21 mouse cellular contexts compared by ENCODE assay signal in genomic region chr19:43600545-43601331, GRCm38 (mm10). TPM values are rescaled to one million over a fixed set of nuclear protein-coding genes. Genes with fewer than 3 reads are reported as not detected.
DNase-seq lines count a peak whose midpoint lies in the region; ATAC-seq and TF ChIP-seq lines count a peak whose summit lies in the region.
"Had no signal": no experiment of that assay in that cellular context is flagged by ENCODE, and none has a peak within 500 bp of the region (broad histone marks: within the 10 kb centered on the region; RNA-seq: fewer than 3 reads in every experiment).

No protein-coding gene starts in this region.

- TF ChIP-seq CTCF in liver, postnatal 0 days (IDR thresholded peaks at IDR 0.05; ENCODE audit: low read depth): no peak

- ATAC-seq in forebrain, embryonic 11.5 days (replicated peaks; ENCODE audit: low FRiP score): no peak
- no peak for ATAC-seq in forebrain, embryonic 13.5 days
- ATAC-seq in liver, embryonic 11.5 days (replicated peaks; ENCODE audit: low FRiP score): no peak
- no peak for ATAC-seq in liver, postnatal 0 days
- no peak for ATAC-seq in megakaryocyte, adult 5-6 weeks (ENCODE audit: poor library complexity, severe bottlenecking)
- no peak for ATAC-seq in cerebellum, adult (ENCODE audit: insufficient number of reproducible peaks, low FRiP score, low TSS enrichment)
- ATAC-seq: forebrain, postnatal 0 days; Patski had no signal

- TF ChIP-seq EP300 in liver, postnatal 0 days (IDR thresholded peaks at IDR 0.05; ENCODE audit: low read depth): no peak

- peaks cover 99% of the 10 kb centered on the region for H3K27me3 ChIP-seq in forebrain, embryonic 11.5 days (ENCODE audit: control insufficient read depth, insufficient read depth, low read length)
- H3K27me3 ChIP-seq in forebrain, embryonic 13.5 days: peaks cover 100% of the 10 kb centered on the region
- H3K27me3 ChIP-seq in liver, embryonic 11.5 days (replicated peaks; ENCODE audit: control insufficient read depth, insufficient read depth, low read length): peaks cover 99% of the 10 kb centered on the region
- peaks cover 98% of the 10 kb centered on the region for H3K27me3 ChIP-seq in liver, postnatal 0 days (ENCODE audit: insufficient read depth, low read length)
- H3K27me3 ChIP-seq: Patski had no signal

- H3K4me1 ChIP-seq in forebrain, embryonic 11.5 days (replicated peaks; ENCODE audit: control insufficient read depth, insufficient read depth, low read length): 0 out of 2 replicates have a peak, but pooled peaks cover 5% of the 10 kb centered on the region
- H3K4me1 ChIP-seq in forebrain, embryonic 13.5 days: 0 out of 2 replicates have a peak, but pooled peaks cover 4% of the 10 kb centered on the region
- H3K4me1 ChIP-seq in liver, embryonic 11.5 days (replicated peaks; ENCODE audit: control insufficient read depth, insufficient read depth, low read length): no peaks in the 10 kb centered on the region; the same call in 1 of the 2 replicates
- no peaks in the 10 kb centered on the region for H3K4me1 ChIP-seq in liver, postnatal 0 days (ENCODE audit: insufficient read depth)

- no peak overlapping the region for H3K9ac ChIP-seq in forebrain, embryonic 11.5 days (ENCODE audit: low read length)
- H3K9ac ChIP-seq in forebrain, embryonic 13.5 days: no peak overlapping the region
- H3K9ac ChIP-seq in liver, embryonic 11.5 days (ENCODE audit: low read depth, low read length): no peak overlapping the region
- H3K9ac ChIP-seq in liver, postnatal 0 days (replicated peaks): no peak overlapping the region
- H3K9ac ChIP-seq: forebrain, postnatal 0 days; liver, embryonic 14.5 days had no signal

- no peaks in the 10 kb centered on the region for H3K9me3 ChIP-seq in forebrain, embryonic 11.5 days (ENCODE audit: control insufficient read depth, low read length)
- no peaks in the 10 kb centered on the region for H3K9me3 ChIP-seq in forebrain, embryonic 13.5 days (replicated peaks)
- H3K9me3 ChIP-seq in liver, embryonic 11.5 days (ENCODE audit: control insufficient read depth, low read length): no peaks in the 10 kb centered on the region
- H3K9me3 ChIP-seq in liver, postnatal 0 days (ENCODE audit: low read length): no peaks in the 10 kb centered on the region

- H3K4me3 ChIP-seq in forebrain, embryonic 11.5 days (ENCODE audit: low read depth, low read length): no peak overlapping the region
- no peak overlapping the region for H3K4me3 ChIP-seq in forebrain, embryonic 13.5 days
- H3K4me3 ChIP-seq in liver, embryonic 11.5 days (ENCODE audit: low read depth, low read length): no peak overlapping the region
- no peak overlapping the region for H3K4me3 ChIP-seq in liver, postnatal 0 days (ENCODE audit: low read depth, low read length)
- H3K4me3 ChIP-seq: gastrocnemius, adult 2 months; myocyte had no signal

- H3K36me3 ChIP-seq in forebrain, embryonic 11.5 days (ENCODE audit: control insufficient read depth, insufficient read depth, low read length): no peaks in the 10 kb centered on the region
- H3K36me3 ChIP-seq in forebrain, embryonic 13.5 days (ENCODE audit: poor library complexity, severe bottlenecking): no peaks in the 10 kb centered on the region
- no peaks in the 10 kb centered on the region for H3K36me3 ChIP-seq in liver, embryonic 11.5 days (ENCODE audit: control insufficient read depth, insufficient read depth, low read length)
- H3K36me3 ChIP-seq in liver, postnatal 0 days (replicated peaks; ENCODE audit: insufficient read depth, low read length): no peaks in the 10 kb centered on the region

- no peak overlapping the region for H3K4me2 ChIP-seq in forebrain, embryonic 11.5 days (ENCODE audit: low read depth, low read length, severe bottlenecking)
- no peak overlapping the region for H3K4me2 ChIP-seq in forebrain, embryonic 13.5 days
- no peak overlapping the region for H3K4me2 ChIP-seq in liver, embryonic 11.5 days
- H3K4me2 ChIP-seq in liver, postnatal 0 days (ENCODE audit: low read depth, low read length): no peak overlapping the region

- WGBS in forebrain, embryonic 11.5 days: under 1% methylated on average over 33 of the region's 33 CpGs
- WGBS in forebrain, embryonic 13.5 days: under 1% methylated on average over 33 of the region's 33 CpGs
- 4% methylated on average over 33 of the region's 33 CpGs for WGBS in liver, embryonic 11.5 days
- WGBS in liver, postnatal 0 days (ENCODE audit: insufficient replicate concordance): 9% methylated on average over 33 of the region's 33 CpGs

- H3K27ac ChIP-seq in forebrain, embryonic 11.5 days (ENCODE audit: low read depth, low read length): no peak overlapping the region
- no peak overlapping the region for H3K27ac ChIP-seq in forebrain, embryonic 13.5 days
- H3K27ac ChIP-seq in liver, embryonic 11.5 days (ENCODE audit: low read depth, low read length): no peak overlapping the region
- H3K27ac ChIP-seq in liver, postnatal 0 days (ENCODE audit: low read depth): no peak overlapping the region
- H3K27ac ChIP-seq: gastrocnemius, adult 2 months; liver, embryonic 14.5 days had no signal

- DNase-seq in forebrain, embryonic 11.5 days (ENCODE audit: low spot score): peak; percentile 62
- peak; percentile 45 for DNase-seq in liver, embryonic 11.5 days (ENCODE audit: low spot score)
- no peak for DNase-seq in liver, postnatal 0 days
- peak; percentile 31 for DNase-seq in ZHBTc4 (ENCODE audit: low read depth, low spot score)
- DNase-seq in kidney, postnatal 36 days: peak; percentile 32 to 56
- DNase-seq: adrenal gland, adult 2 months; cerebellum, adult 18-20 months; forebrain, postnatal 0 days; gastrocnemius, adult 2 months; lung, postnatal 10 days had no signal

RNA-seq across cellular contexts. Expression of gene Nkx2-3, which starts 11.4 kb away (rescaled TPM):
- polyA plus RNA-seq in forebrain, embryonic 11.5 days (2014; fragmentation: Nextera tagmentation; extraction: Ambion mirVana): 4.1 and 5.7 TPM in 2 replicates
- polyA plus RNA-seq in forebrain, embryonic 13.5 days (2015; fragmentation: Nextera tagmentation; extraction: Ambion mirVana): 4.8 and 5.2 TPM in 2 replicates
- polyA plus RNA-seq in liver, embryonic 11.5 days (2014; fragmentation: Nextera tagmentation; extraction: Ambion mirVana): 1.2 and 2.3 TPM in 2 replicates
- 0.05 and 0.13 TPM in 2 replicates for polyA plus RNA-seq in liver, postnatal 0 days (2015; fragmentation: Nextera tagmentation; extraction: Ambion mirVana)
- not detected in 2 replicates for total RNA-seq in megakaryocyte, adult 5-6 weeks (2015)
- total RNA-seq in megakaryocyte, adult 5-6 weeks (2017): not detected in 2 replicates
- total RNA-seq: adrenal gland, adult 2 months; gastrocnemius, adult 2 months; layer of hippocampus, postnatal 25 days; left cerebral cortex, postnatal 36 days; megakaryocyte-erythroid progenitor cell, adult 5-6 weeks had no signal
- polyA plus RNA-seq: adrenal gland, adult 2 months; heart, embryonic 14.5 days; myocyte; thymus, postnatal 0 days had no signal
